Mouse (Mus musculus) adrenal gland, postnatal 36 days (tissue): ENCODE results near the gene Tbrg4. TPM values are rescaled to one million over a fixed set of nuclear protein-coding genes. Genes with fewer than 3 reads are reported as not detected.

ENCODE experiments used
- DNase-seq, 2 experiments: peaks; one replicate each; pipeline ENCODE4 v3.0.0; 2021; ENCODE audit warnings: mixed read lengths in 1 of 2
- total RNA-seq, 2 experiments: library from RNA; stranded (reverse); gene quantifications; 2 replicates each; pipeline ENCODE4 v1.2.3; 2021

Tbrg4 gene
- total RNA-seq, 2 experiments from 2014 or later = 61.7 to 64.5 TPM

GRCm38 (mm10) chr11:6624619-6625382 lies 1.1 kb downstream of the Tbrg4 start:
- no peak for DNase-seq

- DNase-seq = no peak
Observed at GRCm38 (mm10) chr11:6623704-6624103, 2.2 kb downstream of the Tbrg4 start.

- DNase-seq = no peak
Observed at GRCm38 (mm10) chr11:6615250-6616205, 10.3 kb downstream of the Tbrg4 start.

- DNase-seq = peak; percentile 24 to 34
Observed at GRCm38 (mm10) chr11:6605491-6606399, 20.1 kb downstream of the Tbrg4 start, which contains the start of gene Nacad. Nacad (minus strand) TSS chr11:6606053.

GRCm38 (mm10) chr11:6605021-6605481 lies 20.8 kb downstream of the Tbrg4 start:
- DNase-seq = no peak

- no peak for DNase-seq
Observed at GRCm38 (mm10) chr11:6604604-6604936, 21.3 kb downstream of the Tbrg4 start.

- peak; percentile 52 to 62 for DNase-seq
Observed at GRCm38 (mm10) chr11:6603887-6604603, 21.8 kb downstream of the Tbrg4 start.

- no peak for DNase-seq
Observed at GRCm38 (mm10) chr11:6603224-6603623, 22.6 kb downstream of the Tbrg4 start.

GRCm38 (mm10) chr11:6602662-6603061 lies 23.2 kb downstream of the Tbrg4 start:
- DNase-seq = no peak

- no peak for DNase-seq
Observed at GRCm38 (mm10) chr11:6601649-6602480, 24.0 kb downstream of the Tbrg4 start.

- DNase-seq = no peak
Observed at GRCm38 (mm10) chr11:6600284-6600944, 25.5 kb downstream of the Tbrg4 start.

GRCm38 (mm10) chr11:6599831-6600230 lies 26.0 kb downstream of the Tbrg4 start:
- DNase-seq = peak; percentile 31 to 57

- no peak for DNase-seq
Observed at GRCm38 (mm10) chr11:6599011-6599681, 26.7 kb downstream of the Tbrg4 start.

GRCm38 (mm10) chr11:6598191-6598889 lies 27.5 kb downstream of the Tbrg4 start:
- no peak for DNase-seq

- no peak for DNase-seq
Observed at GRCm38 (mm10) chr11:6597523-6597922, 28.3 kb downstream of the Tbrg4 start.

- DNase-seq = no peak
Observed at GRCm38 (mm10) chr11:6596616-6597015, 29.3 kb downstream of the Tbrg4 start.

- DNase-seq = no peak
Observed at GRCm38 (mm10) chr11:6596205-6596604, 29.7 kb downstream of the Tbrg4 start.

- DNase-seq = no peak
Observed at GRCm38 (mm10) chr11:6595339-6595738, 30.5 kb downstream of the Tbrg4 start.
